Mouse (Mus musculus): ENCODE measurements around the gene Syce1l. TPM values are rescaled to one million over a fixed set of nuclear protein-coding genes. Genes with fewer than 3 reads are reported as not detected.

Syce1l gene
- not detected in 2 replicates for polyA plus RNA-seq (2012; rRNA removed)

DNA sequence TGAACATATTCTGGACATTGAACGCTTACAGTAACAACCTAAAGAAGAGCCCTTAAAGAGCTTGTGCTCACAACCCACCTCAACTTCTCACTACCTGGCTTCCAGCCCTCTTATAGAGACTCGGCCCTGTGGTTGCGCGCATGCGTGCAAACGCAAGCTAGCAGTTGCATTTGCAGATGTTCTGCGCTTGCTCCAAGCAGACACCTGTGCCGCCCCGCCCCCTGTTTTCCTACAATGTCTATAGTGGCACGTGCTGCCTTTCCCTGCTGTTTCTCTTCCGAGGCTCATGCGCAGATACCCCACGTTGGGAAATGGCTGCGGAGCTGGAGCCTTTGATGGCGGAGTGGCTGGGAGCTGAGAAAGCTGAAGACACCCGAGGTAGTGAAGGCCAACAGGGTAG lies at the start of gene Syce1l:
TSS of gene Syce1l (plus strand) at position 288 of the 400 bp plus-strand sequence.

DNA sequence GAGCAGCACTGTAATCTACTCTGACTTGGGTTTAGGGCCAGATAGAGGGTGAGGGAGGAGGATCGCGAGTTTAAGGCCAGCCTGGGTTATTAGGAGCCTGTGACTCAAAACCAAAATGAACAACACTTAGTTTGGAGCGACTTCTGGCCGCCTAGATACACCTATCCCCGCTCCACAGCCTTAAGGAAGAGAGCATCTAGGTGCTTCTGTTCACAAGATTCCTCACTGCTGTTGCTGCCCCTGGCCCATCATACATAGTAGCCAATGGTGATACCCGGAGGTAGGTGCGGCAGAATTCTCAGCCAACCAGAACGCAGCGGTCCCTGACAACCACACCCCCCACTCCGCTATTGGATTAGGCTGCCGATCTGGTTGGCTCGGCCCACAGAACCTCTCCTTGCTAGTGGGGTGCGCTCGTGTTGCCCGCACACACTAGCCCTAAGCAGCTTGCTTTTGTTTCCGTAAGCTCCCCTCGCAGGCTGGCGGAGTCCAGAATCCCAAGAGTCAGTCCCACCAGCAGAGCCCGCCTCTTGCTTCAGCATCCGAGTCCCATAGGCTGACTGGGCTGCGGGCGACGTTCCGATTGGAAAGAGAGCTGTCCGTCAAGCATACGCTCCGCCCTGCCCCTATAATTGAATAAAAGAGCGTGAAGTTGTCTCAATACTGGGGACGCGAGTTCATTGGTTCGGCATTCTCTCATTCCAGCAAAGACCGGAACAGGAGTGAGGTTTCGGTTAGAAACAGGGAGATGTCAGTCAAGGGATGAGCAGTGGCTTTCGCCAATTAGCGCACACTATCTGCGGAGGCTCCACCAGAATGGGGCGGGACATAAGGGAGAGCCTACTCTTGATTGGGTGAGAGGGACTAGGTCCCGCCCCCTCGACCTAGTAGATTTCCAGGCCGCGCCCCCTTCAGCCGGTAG lies 8.1 kb upstream of the Syce1l start, which contains the start of gene Mon1b:
TSS of gene Mon1b (plus strand) at position 918 of the 922 bp plus-strand sequence.

Other genes starting within 250 kb of the Syce1l start
- 1.0 and 1.5 TPM in 2 replicates for gene Mon1b, start 7.6 kb upstream of the Syce1l start, polyA plus RNA-seq (2012; rRNA removed)
- gene Adamts18, start 205.5 kb downstream of the Syce1l start, polyA plus RNA-seq (2012; rRNA removed), result 0.01 and 0.08 TPM in 2 replicates